Mouse (Mus musculus): Measurements from ENCODE around the gene Abcc4.

DNA sequence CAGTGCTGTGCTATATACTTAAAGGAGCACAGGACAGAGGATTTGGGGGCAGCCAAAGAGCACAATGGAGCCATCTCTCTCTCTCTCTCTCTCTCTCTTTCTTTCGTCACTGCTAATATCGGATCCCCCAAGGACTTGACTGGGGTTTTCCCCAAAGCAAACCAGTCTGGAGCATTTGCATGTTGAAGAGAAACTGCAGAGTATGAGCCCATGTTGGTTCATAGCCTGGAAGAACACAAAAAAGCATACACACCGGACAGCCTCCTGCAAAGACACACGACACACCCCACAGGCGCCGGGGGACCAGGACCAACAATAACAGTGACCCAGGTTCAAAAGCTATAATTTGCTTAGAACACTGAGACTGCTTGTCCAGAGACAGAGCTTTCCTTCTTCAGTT, 14.1 kb downstream of the Abcc4 start:
- TF ChIP-seq POLR2A (IDR thresholded peaks at IDR 0.05; ENCODE audit: extremely low read depth, insufficient read depth, low read length) (no peak), CTCF (IDR thresholded peaks at IDR 0.05; ENCODE audit: low read depth, low read length) (no peak)

Measured in liver, adult 2 months (tissue).